In genomic region chr11:18278585-18279136, GRCm38 (mm10) we compare ENCODE assay signal across 21 mouse cellular contexts.
DNase-seq lines count a peak whose midpoint lies in the region; ATAC-seq lines count a peak whose summit lies in the region.
"Had no signal": no experiment of that assay in that cellular context is flagged by ENCODE, and none has a peak within 500 bp of the region (broad histone marks: within the 10 kb centered on the region; RNA-seq: fewer than 3 reads in every experiment).

No protein-coding gene starts in this region.

- ATAC-seq in embryonic facial prominence, embryonic 11.5 days (replicated peaks; ENCODE audit: insufficient number of reproducible peaks, low FRiP score, low TSS enrichment, low read depth), result no peak
- peak; percentile 94 for ATAC-seq in lung, embryonic 16.5 days (ENCODE audit: low read depth)
- peak; percentile 89 for ATAC-seq in intestine, embryonic 16.5 days
- ATAC-seq: activated CD4-positive, CD25-positive, alpha-beta regulatory T cell, adult 4 months; forebrain, embryonic 15.5 days; hindbrain, embryonic 16.5 days had no signal

- H3K4me2 ChIP-seq in embryonic facial prominence, embryonic 11.5 days (ENCODE audit: low read depth, low read length), result no peak overlapping the region
- no peak overlapping the region for H3K4me2 ChIP-seq in lung, embryonic 16.5 days (ENCODE audit: low read depth, low read length)
- H3K4me2 ChIP-seq in intestine, embryonic 16.5 days (ENCODE audit: low read depth, low read length), result no peak overlapping the region
- H3K4me2 ChIP-seq: embryonic facial prominence, embryonic 15.5 days; forebrain, embryonic 15.5 days; hindbrain, embryonic 12.5 days had no signal

- H3K9me3 ChIP-seq in embryonic facial prominence, embryonic 11.5 days (replicated peaks; ENCODE audit: control insufficient read depth, low read length), result no peaks in the 10 kb centered on the region
- H3K9me3 ChIP-seq in embryonic facial prominence, embryonic 10.5 days, result no peaks in the 10 kb centered on the region
- H3K9me3 ChIP-seq in lung, embryonic 16.5 days (ENCODE audit: control insufficient read depth, low read length), result no peaks in the 10 kb centered on the region
- H3K9me3 ChIP-seq in intestine, embryonic 16.5 days (ENCODE audit: control insufficient read depth, low read length), result no peaks in the 10 kb centered on the region
- H3K9me3 ChIP-seq: embryonic facial prominence, embryonic 15.5 days; forebrain, embryonic 15.5 days; heart, embryonic 10.5 days; hindbrain, embryonic 12.5 days had no signal

- no peak overlapping the region for H3K9ac ChIP-seq in embryonic facial prominence, embryonic 11.5 days (replicated peaks; ENCODE audit: low read length)
- no peak overlapping the region for H3K9ac ChIP-seq in lung, embryonic 16.5 days (ENCODE audit: low read length)
- no peak overlapping the region for H3K9ac ChIP-seq in intestine, embryonic 16.5 days (ENCODE audit: low read depth, low read length)
- H3K9ac ChIP-seq: embryonic facial prominence, embryonic 15.5 days; forebrain, embryonic 15.5 days; hindbrain, embryonic 12.5 days had no signal

- no peak overlapping the region for H3K27ac ChIP-seq in embryonic facial prominence, embryonic 11.5 days (replicated peaks; ENCODE audit: low read depth, low read length)
- H3K27ac ChIP-seq in embryonic facial prominence, embryonic 10.5 days (replicated peaks), result no peak overlapping the region
- H3K27ac ChIP-seq in lung, embryonic 16.5 days (ENCODE audit: low read length), result no peak overlapping the region
- H3K27ac ChIP-seq in intestine, embryonic 16.5 days (ENCODE audit: low read length), result no peak overlapping the region
- H3K27ac ChIP-seq: embryonic facial prominence, embryonic 15.5 days; forebrain, embryonic 15.5 days; heart, embryonic 10.5 days; hindbrain, embryonic 12.5 days had no signal

- H3K4me3 ChIP-seq in embryonic facial prominence, embryonic 11.5 days (ENCODE audit: low read depth, low read length), result no peak overlapping the region
- no peak overlapping the region for H3K4me3 ChIP-seq in embryonic facial prominence, embryonic 10.5 days
- H3K4me3 ChIP-seq in lung, embryonic 16.5 days (ENCODE audit: low read length), result no peak overlapping the region
- no peak overlapping the region for H3K4me3 ChIP-seq in intestine, embryonic 16.5 days (ENCODE audit: low read length)
- H3K4me3 ChIP-seq: embryonic facial prominence, embryonic 15.5 days; erythroblast, embryonic 14.5 days; forebrain, embryonic 15.5 days; heart, embryonic 10.5 days; hindbrain, embryonic 12.5 days had no signal

- H3K27me3 ChIP-seq in embryonic facial prominence, embryonic 11.5 days (ENCODE audit: control insufficient read depth, insufficient read depth, low read length), result no peaks in the 10 kb centered on the region
- no peaks in the 10 kb centered on the region for H3K27me3 ChIP-seq in embryonic facial prominence, embryonic 10.5 days (replicated peaks; ENCODE audit: low read depth, poor library complexity, severe bottlenecking)
- H3K27me3 ChIP-seq in lung, embryonic 16.5 days (ENCODE audit: control insufficient read depth, insufficient read depth, low read depth, low read length), result no peaks in the 10 kb centered on the region
- no peaks in the 10 kb centered on the region for H3K27me3 ChIP-seq in intestine, embryonic 16.5 days (replicated peaks; ENCODE audit: control insufficient read depth, insufficient read depth, low read length)
- H3K27me3 ChIP-seq: embryonic facial prominence, embryonic 15.5 days; forebrain, embryonic 15.5 days; hindbrain, embryonic 12.5 days had no signal

- WGBS in embryonic facial prominence, embryonic 11.5 days, result 52% methylated on average over 2 of the region's 2 CpGs
- WGBS in embryonic facial prominence, embryonic 10.5 days, result 66% methylated on average over 2 of the region's 2 CpGs
- WGBS in lung, embryonic 16.5 days, result 27% methylated on average over 2 of the region's 2 CpGs
- 40% methylated on average over 2 of the region's 2 CpGs for WGBS in intestine, embryonic 16.5 days

- DNase-seq in embryonic facial prominence, embryonic 11.5 days (ENCODE audit: low spot score), result peak; percentile 2
- DNase-seq in embryonic facial prominence, embryonic 10.5 days (ENCODE audit: low spot score), result no peak
- no peak for DNase-seq in lung, postnatal 14 days
- no peak for DNase-seq in gastrocnemius, postnatal 10 days
- no peak for DNase-seq in right cerebral cortex, postnatal 25 days
- DNase-seq: adrenal gland, postnatal 14 days; cerebellum, adult 11-12 months; cerebellum, adult 9-10 months; cerebellum, postnatal 36 days; heart, adult 18-20 months; heart, postnatal 10 days; heart, postnatal 4 days had no signal

- no peaks in the 10 kb centered on the region for H3K36me3 ChIP-seq in embryonic facial prominence, embryonic 11.5 days (replicated peaks; ENCODE audit: control insufficient read depth, insufficient read depth, low read depth, low read length)
- H3K36me3 ChIP-seq in embryonic facial prominence, embryonic 10.5 days (replicated peaks), result no peaks in the 10 kb centered on the region
- H3K36me3 ChIP-seq in lung, embryonic 16.5 days (ENCODE audit: control insufficient read depth, insufficient read depth, low read length), result no peaks in the 10 kb centered on the region
- no peaks in the 10 kb centered on the region for H3K36me3 ChIP-seq in intestine, embryonic 16.5 days (ENCODE audit: control insufficient read depth, insufficient read depth, low read length)
- H3K36me3 ChIP-seq: embryonic facial prominence, embryonic 15.5 days; forebrain, embryonic 15.5 days; heart, embryonic 10.5 days; hindbrain, embryonic 12.5 days had no signal

- H3K4me1 ChIP-seq in embryonic facial prominence, embryonic 11.5 days (ENCODE audit: control insufficient read depth, insufficient read depth, low read length), result no peaks in the 10 kb centered on the region
- no peaks in the 10 kb centered on the region for H3K4me1 ChIP-seq in embryonic facial prominence, embryonic 10.5 days
- H3K4me1 ChIP-seq in lung, embryonic 16.5 days (replicated peaks; ENCODE audit: control insufficient read depth, insufficient read depth, low read length), result peaks cover 3% of the 10 kb centered on the region; the same call in 1 of the 2 replicates
- no peaks in the 10 kb centered on the region for H3K4me1 ChIP-seq in intestine, embryonic 16.5 days (ENCODE audit: control insufficient read depth, insufficient read depth, low read length)
- H3K4me1 ChIP-seq: embryonic facial prominence, embryonic 15.5 days; forebrain, embryonic 15.5 days; heart, embryonic 10.5 days; hindbrain, embryonic 12.5 days had no signal
